Mouse (Mus musculus): ENCODE measurements around the gene Psma3. TPM values are rescaled to one million over a fixed set of nuclear protein-coding genes. Genes with fewer than 3 reads are reported as not detected.

Psma3 gene
- polyA plus RNA-seq, 1 experiment, result 16.5 TPM

GRCm38 (mm10) chr12:70999423-70999903 lies 25.0 kb downstream of the Psma3 start:
- Histone ChIP-seq H3K36me3 (replicated peaks; ENCODE audit: low read length) (peaks cover 64% of the 10 kb centered on the region), H3K4me3 (replicated peaks) (peak overlapping the region; percentile 89), H3K4me1 (peaks cover 50% of the 10 kb centered on the region), H3K9me3 (no peaks in the 10 kb centered on the region), H3K27me3 (replicated peaks) (no peaks in the 10 kb centered on the region)
- TF ChIP-seq GATA1 (IDR thresholded peaks at IDR 0.05; ENCODE audit: borderline replicate concordance, low read length) (no peak), FLI1 (IDR thresholded peaks at IDR 0.05; ENCODE audit: low read length) (no peak)

GRCm38 (mm10) chr12:71000344-71000743 lies 25.9 kb downstream of the Psma3 start:
- Histone ChIP-seq H3K36me3 (replicated peaks; ENCODE audit: low read length) (peaks cover 65% of the 10 kb centered on the region), H3K4me3 (replicated peaks) (peak overlapping the region; percentile 26), H3K9me3 (no peaks in the 10 kb centered on the region), H3K4me1 (peaks cover 50% of the 10 kb centered on the region), H3K27me3 (replicated peaks) (no peaks in the 10 kb centered on the region)
- TF ChIP-seq FLI1 (IDR thresholded peaks at IDR 0.05; ENCODE audit: low read length) (no peak), GATA1 (IDR thresholded peaks at IDR 0.05; ENCODE audit: borderline replicate concordance, low read length) (no peak)

- H3K4me3 ChIP-seq (replicated peaks), result no peak overlapping the region
- H3K4me1 ChIP-seq, result peaks cover 50% of the 10 kb centered on the region
- no peaks in the 10 kb centered on the region for H3K9me3 ChIP-seq
- no peaks in the 10 kb centered on the region for H3K27me3 ChIP-seq (replicated peaks)
- TF ChIP-seq FLI1 (IDR thresholded peaks at IDR 0.05; ENCODE audit: low read length) (no peak), GATA1 (IDR thresholded peaks at IDR 0.05; ENCODE audit: borderline replicate concordance, low read length) (no peak)
- peaks cover 65% of the 10 kb centered on the region for H3K36me3 ChIP-seq (replicated peaks; ENCODE audit: low read length)
These were observed 27.0 kb downstream of the Psma3 start for GRCm38 (mm10) chr12:71001456-71001855.

- TF ChIP-seq GATA1 (IDR thresholded peaks at IDR 0.05; ENCODE audit: borderline replicate concordance, low read length) (no peak), FLI1 (IDR thresholded peaks at IDR 0.05; ENCODE audit: low read length) (no peak)
- Histone ChIP-seq H3K27me3 (replicated peaks) (no peaks in the 10 kb centered on the region), H3K36me3 (replicated peaks; ENCODE audit: low read length) (peaks cover 72% of the 10 kb centered on the region), H3K9me3 (no peaks in the 10 kb centered on the region), H3K4me1 (peaks cover 53% of the 10 kb centered on the region), H3K4me3 (replicated peaks) (no peak overlapping the region)
These were observed 29.5 kb downstream of the Psma3 start for GRCm38 (mm10) chr12:71003760-71004426.

- no peaks in the 10 kb centered on the region for H3K27me3 ChIP-seq (replicated peaks)
- H3K4me3 ChIP-seq (replicated peaks), result no peak overlapping the region
- TF ChIP-seq FLI1 (IDR thresholded peaks at IDR 0.05; ENCODE audit: low read length) (no peak), GATA1 (IDR thresholded peaks at IDR 0.05; ENCODE audit: borderline replicate concordance, low read length) (no peak)
- H3K9me3 ChIP-seq, result no peaks in the 10 kb centered on the region
- H3K36me3 ChIP-seq (replicated peaks; ENCODE audit: low read length), result peaks cover 88% of the 10 kb centered on the region
- H3K4me1 ChIP-seq, result peaks cover 46% of the 10 kb centered on the region
These were observed 31.7 kb downstream of the Psma3 start for GRCm38 (mm10) chr12:71006141-71006540.

- H3K9me3 ChIP-seq, result no peaks in the 10 kb centered on the region
- peaks cover 42% of the 10 kb centered on the region for H3K4me1 ChIP-seq
- H3K27me3 ChIP-seq (replicated peaks), result no peaks in the 10 kb centered on the region
- peaks cover 88% of the 10 kb centered on the region for H3K36me3 ChIP-seq (replicated peaks; ENCODE audit: low read length)
- TF ChIP-seq GATA1 (IDR thresholded peaks at IDR 0.05; ENCODE audit: borderline replicate concordance, low read length), result no peak
- no peak for TF ChIP-seq FLI1 (IDR thresholded peaks at IDR 0.05; ENCODE audit: low read length)
- peak overlapping the region; percentile 50 for H3K4me3 ChIP-seq (replicated peaks)
These were observed 32.5 kb downstream of the Psma3 start for GRCm38 (mm10) chr12:71006901-71007300.

- Histone ChIP-seq H3K4me1 (peaks cover 52% of the 10 kb centered on the region), H3K9me3 (no peaks in the 10 kb centered on the region)
These were observed 35.3 kb downstream of the Psma3 start for GRCm38 (mm10) chr12:71009769-71010168.

GRCm38 (mm10) chr12:71014845-71015362 lies 40.5 kb downstream of the Psma3 start:
- Histone ChIP-seq H3K4me3 (replicated peaks) (peak overlapping the region; percentile 98), H3K4me1 (peaks cover 39% of the 10 kb centered on the region), H3K27me3 (replicated peaks) (no peaks in the 10 kb centered on the region), H3K36me3 (replicated peaks; ENCODE audit: low read length) (peaks cover 49% of the 10 kb centered on the region), H3K9me3 (no peaks in the 10 kb centered on the region)
- no peak for TF ChIP-seq FLI1 (IDR thresholded peaks at IDR 0.05; ENCODE audit: low read length)
- TF ChIP-seq GATA1 (IDR thresholded peaks at IDR 0.05; ENCODE audit: borderline replicate concordance, low read length), result no peak

More at GRCm38 (mm10) chr12:71009769-71010168, 35.3 kb downstream of the Psma3 start:
- no peaks in the 10 kb centered on the region for H3K27me3 ChIP-seq (replicated peaks)
- TF ChIP-seq GATA1 (IDR thresholded peaks at IDR 0.05; ENCODE audit: borderline replicate concordance, low read length) (no peak), FLI1 (IDR thresholded peaks at IDR 0.05; ENCODE audit: low read length) (no peak)
- peak overlapping the region; percentile 59 for H3K4me3 ChIP-seq (replicated peaks)
- H3K36me3 ChIP-seq (replicated peaks; ENCODE audit: low read length), result peaks cover 84% of the 10 kb centered on the region

GRCm38 (mm10) chr12:71015363-71016210 lies 41.2 kb downstream of the Psma3 start, which contains the start of gene Arid4a:
TSS of gene Arid4a (plus strand) at chr12:71015990.
- Histone ChIP-seq H3K36me3 (replicated peaks; ENCODE audit: low read length) (peaks cover 49% of the 10 kb centered on the region), H3K4me1 (peaks cover 37% of the 10 kb centered on the region), H3K27me3 (replicated peaks) (no peaks in the 10 kb centered on the region), H3K4me3 (replicated peaks) (peak within 1 kb of the TSS; percentile 98), H3K9me3 (no peaks in the 10 kb centered on the region)
- TF ChIP-seq FLI1 (IDR thresholded peaks at IDR 0.05; ENCODE audit: low read length) (no peak; the same call in 1 of the 2 replicates), GATA1 (IDR thresholded peaks at IDR 0.05; ENCODE audit: borderline replicate concordance, low read length) (no peak)
